In the genomic region with DNA sequence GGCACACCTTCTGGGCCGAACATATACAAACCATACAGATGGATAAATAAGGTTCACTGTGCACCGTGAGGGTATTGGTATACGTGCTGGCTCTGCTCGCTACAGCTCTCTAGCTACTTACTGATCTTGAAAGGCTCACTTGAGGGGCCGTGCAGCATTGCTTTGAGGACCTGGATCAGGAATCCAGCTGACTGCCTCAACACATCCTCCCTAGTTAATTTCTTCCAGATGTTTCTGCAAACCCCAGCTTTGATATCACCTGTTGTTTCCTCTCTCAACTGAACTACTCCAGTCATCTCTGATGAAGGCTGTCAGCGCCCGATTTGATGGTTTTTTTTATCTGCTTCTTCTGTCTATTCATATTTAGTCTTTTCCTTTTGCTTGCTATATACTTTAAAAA, we compare ENCODE assay signal across 30 mouse cellular contexts.
A peak's percentile ranks its signal among the peaks of the same experiment; 100 is the strongest.
DNase-seq lines count a peak whose midpoint lies in the region; ATAC-seq lines count a peak whose summit lies in the region.
"Had no signal": no experiment of that assay in that cellular context is flagged by ENCODE, and none has a peak within 500 bp of the region (broad histone marks: within the 10 kb centered on the region; RNA-seq: fewer than 3 reads in every experiment).

No protein-coding gene starts in this region.

- H3K4me2 ChIP-seq in embryonic facial prominence, embryonic 14.5 days (ENCODE audit: low read depth, low read length): no peak overlapping the region
- no peak overlapping the region for H3K4me2 ChIP-seq in limb, embryonic 11.5 days (ENCODE audit: low read depth, severe bottlenecking)
- H3K4me2 ChIP-seq: embryonic facial prominence, embryonic 12.5 days; forebrain, embryonic 12.5 days; forebrain, embryonic 15.5 days; heart, embryonic 12.5 days; heart, embryonic 15.5 days; hindbrain, embryonic 13.5 days; intestine, embryonic 15.5 days had no signal

- ATAC-seq in embryonic facial prominence, embryonic 14.5 days (ENCODE audit: low read depth): no peak; the same call in 1 of the 2 replicates
- ATAC-seq in limb, embryonic 11.5 days (ENCODE audit: insufficient number of reproducible peaks, low FRiP score, low TSS enrichment, low read depth): no peak
- ATAC-seq: forebrain, embryonic 15.5 days; hindbrain, embryonic 16.5 days; intestine, embryonic 15.5 days; Patski had no signal

- no peaks in the 10 kb centered on the region for H3K9me3 ChIP-seq in embryonic facial prominence, embryonic 14.5 days (ENCODE audit: control insufficient read depth, low read length)
- no peaks in the 10 kb centered on the region for H3K9me3 ChIP-seq in limb, embryonic 11.5 days (ENCODE audit: control insufficient read depth, low read length)
- H3K9me3 ChIP-seq: forebrain, embryonic 12.5 days; forebrain, embryonic 15.5 days; heart, embryonic 12.5 days; heart, embryonic 15.5 days; hindbrain, embryonic 10.5 days; hindbrain, embryonic 13.5 days; intestine, embryonic 15.5 days had no signal

- peak; percentile 35 for DNase-seq in embryo, embryonic 10 days (ENCODE audit: low spot score)
- DNase-seq in embryo, embryonic 9.5 days (ENCODE audit: extremely low spot score): no peak
- DNase-seq in embryonic facial prominence, embryonic 14.5 days (ENCODE audit: low spot score): peak; percentile 67
- peak; percentile 49 for DNase-seq in limb, embryonic 11.5 days (ENCODE audit: low spot score)
- no peak for DNase-seq in heart, adult 8-10 months (ENCODE audit: low spot score)
- DNase-seq in thymus, postnatal 36 days: no peak
- DNase-seq: adrenal gland, postnatal 10 days; adrenal gland, postnatal 36 days; cerebellum, adult 18-20 months; cerebellum, adult 9-10 months; cerebellum, postnatal 25 days; gastrocnemius, postnatal 10 days; gastrocnemius, postnatal 36 days; heart, adult 2 months; heart, postnatal 10 days; heart, postnatal 36 days; kidney, adult 11 months had no signal

- H3K27ac ChIP-seq in embryonic facial prominence, embryonic 14.5 days (replicated peaks; ENCODE audit: low read depth, low read length): no peak overlapping the region
- H3K27ac ChIP-seq in limb, embryonic 11.5 days (replicated peaks; ENCODE audit: low read depth, low read length): no peak overlapping the region
- H3K27ac ChIP-seq: embryonic facial prominence, embryonic 12.5 days; forebrain, embryonic 12.5 days; forebrain, embryonic 15.5 days; heart, adult 2 months; heart, embryonic 15.5 days; hindbrain, embryonic 10.5 days; hindbrain, embryonic 13.5 days; intestine, embryonic 15.5 days had no signal

- H3K4me1 ChIP-seq in embryonic facial prominence, embryonic 14.5 days (ENCODE audit: control insufficient read depth, insufficient read depth, low read length): no peaks in the 10 kb centered on the region
- no peaks in the 10 kb centered on the region for H3K4me1 ChIP-seq in limb, embryonic 11.5 days (ENCODE audit: control insufficient read depth, insufficient read depth, low read length)
- H3K4me1 ChIP-seq: heart, embryonic 15.5 days; hindbrain, embryonic 10.5 days; intestine, embryonic 15.5 days had no signal

- no peak overlapping the region for H3K4me3 ChIP-seq in embryonic facial prominence, embryonic 14.5 days (ENCODE audit: low read depth, low read length)
- no peak overlapping the region for H3K4me3 ChIP-seq in limb, embryonic 11.5 days (ENCODE audit: low read depth, low read length)
- H3K4me3 ChIP-seq: embryonic facial prominence, embryonic 12.5 days; erythroblast, embryonic 14.5 days; forebrain, embryonic 12.5 days; forebrain, embryonic 15.5 days; heart, adult 2 months; heart, embryonic 12.5 days; heart, embryonic 15.5 days; hindbrain, embryonic 10.5 days; hindbrain, embryonic 13.5 days; intestine, embryonic 15.5 days had no signal

- peaks cover 6% of the 10 kb centered on the region for H3K36me3 ChIP-seq in embryonic facial prominence, embryonic 14.5 days (ENCODE audit: control insufficient read depth, insufficient read depth, low read length)
- no peaks in the 10 kb centered on the region for H3K36me3 ChIP-seq in limb, embryonic 11.5 days (ENCODE audit: control insufficient read depth, insufficient read depth, low read length)
- H3K36me3 ChIP-seq: G1E; heart, embryonic 15.5 days; intestine, embryonic 15.5 days had no signal

- WGBS in embryonic facial prominence, embryonic 14.5 days: 28% methylated on average over 7 of the region's 7 CpGs
- 38% methylated on average over 7 of the region's 7 CpGs for WGBS in limb, embryonic 11.5 days

- no peaks in the 10 kb centered on the region for H3K27me3 ChIP-seq in embryonic facial prominence, embryonic 14.5 days (replicated peaks; ENCODE audit: control insufficient read depth, insufficient read depth, low read length)
- H3K27me3 ChIP-seq in limb, embryonic 11.5 days (ENCODE audit: control insufficient read depth, insufficient read depth, low read length): no peaks in the 10 kb centered on the region
- H3K27me3 ChIP-seq: CH12.LX; embryonic facial prominence, embryonic 12.5 days; forebrain, embryonic 15.5 days; intestine, embryonic 15.5 days had no signal

- no peak overlapping the region for H3K9ac ChIP-seq in embryonic facial prominence, embryonic 14.5 days (ENCODE audit: low read depth, low read length)
- H3K9ac ChIP-seq in limb, embryonic 11.5 days (ENCODE audit: low read length): no peak overlapping the region
- H3K9ac ChIP-seq: embryonic facial prominence, embryonic 12.5 days; forebrain, embryonic 12.5 days; forebrain, embryonic 15.5 days; heart, embryonic 12.5 days; heart, embryonic 15.5 days; hindbrain, embryonic 13.5 days; intestine, embryonic 15.5 days had no signal

Comparison
In these comparisons a context has a peak if more than half of its experiments do, and no peak if none do; other contexts are left out.
1. DNase-seq: peak in embryo, embryonic 10 days (single experiment), embryonic facial prominence, embryonic 14.5 days (single experiment) and limb, embryonic 11.5 days (single experiment); none in embryo, embryonic 9.5 days (single experiment), heart, adult 8-10 months (single experiment) and thymus, postnatal 36 days (0 of 2).